Mouse (Mus musculus): Measurements from ENCODE around the gene Zfp810. TPM values are rescaled to one million over a fixed set of nuclear protein-coding genes. Genes with fewer than 3 reads are reported as not detected.
A peak's percentile ranks its signal among the peaks of the same experiment; 100 is the strongest.

Gene Zfp810
- polyA plus RNA-seq, 1 experiment from 2014 or later: 13.6 TPM

- H3K9ac ChIP-seq (ENCODE audit: low read depth, low read length): no peak overlapping the region
- no peak overlapping the region for H3K4me3 ChIP-seq (ENCODE audit: low read depth, low read length)
- WGBS: 90% methylated on average over 2 of the region's 2 CpGs
- peaks cover 55% of the 10 kb centered on the region for H3K9me3 ChIP-seq (ENCODE audit: control insufficient read depth, low read length)
- peaks cover 90% of the 10 kb centered on the region for H3K36me3 ChIP-seq (ENCODE audit: control insufficient read depth, insufficient read depth, low read length)
- DNase-seq (ENCODE audit: low spot score): no peak
- H3K4me2 ChIP-seq (ENCODE audit: low read depth, low read length): no peak overlapping the region
- ATAC-seq (ENCODE audit: low read depth): no peak
- no peak overlapping the region for H3K27ac ChIP-seq (replicated peaks; ENCODE audit: low read depth, low read length)
- H3K27me3 ChIP-seq (replicated peaks; ENCODE audit: control insufficient read depth, insufficient read depth, low read length): no peaks in the 10 kb centered on the region
- H3K4me1 ChIP-seq (ENCODE audit: control insufficient read depth, insufficient read depth, low read length): no peaks in the 10 kb centered on the region
These were observed 63.2 kb downstream of the Zfp810 start for GRCm38 (mm10) chr9:22244242-22244641.

GRCm38 (mm10) chr9:22240001-22240400 is 67.4 kb downstream of the Zfp810 start:
- H3K36me3 ChIP-seq (ENCODE audit: control insufficient read depth, insufficient read depth, low read length): peaks cover 90% of the 10 kb centered on the region
- no peaks in the 10 kb centered on the region for H3K4me1 ChIP-seq (ENCODE audit: control insufficient read depth, insufficient read depth, low read length)
- no peak for ATAC-seq (ENCODE audit: low read depth)
- WGBS: 90% methylated on average over 4 of the region's 4 CpGs
- H3K27me3 ChIP-seq (replicated peaks; ENCODE audit: control insufficient read depth, insufficient read depth, low read length): no peaks in the 10 kb centered on the region
- H3K9me3 ChIP-seq (ENCODE audit: control insufficient read depth, low read length): peaks cover 20% of the 10 kb centered on the region
- H3K4me2 ChIP-seq (ENCODE audit: low read depth, low read length): no peak overlapping the region
- no peak overlapping the region for H3K9ac ChIP-seq (ENCODE audit: low read depth, low read length)
- no peak for DNase-seq (ENCODE audit: low spot score)
- H3K4me3 ChIP-seq (ENCODE audit: low read depth, low read length): no peak overlapping the region
- no peak overlapping the region for H3K27ac ChIP-seq (replicated peaks; ENCODE audit: low read depth, low read length)

GRCm38 (mm10) chr9:22230556-22230955 is 76.9 kb downstream of the Zfp810 start:
- H3K4me2 ChIP-seq (ENCODE audit: low read depth, low read length): no peak overlapping the region
- H3K4me3 ChIP-seq (ENCODE audit: low read depth, low read length): no peak overlapping the region
- DNase-seq (ENCODE audit: low spot score): no peak
- H3K9me3 ChIP-seq (ENCODE audit: control insufficient read depth, low read length): no peaks in the 10 kb centered on the region
- H3K27me3 ChIP-seq (replicated peaks; ENCODE audit: control insufficient read depth, insufficient read depth, low read length): no peaks in the 10 kb centered on the region
- peaks cover 8% of the 10 kb centered on the region; the same call in 1 of the 2 replicates for H3K36me3 ChIP-seq (ENCODE audit: control insufficient read depth, insufficient read depth, low read length)
- no peak overlapping the region for H3K9ac ChIP-seq (ENCODE audit: low read depth, low read length)
- ATAC-seq (ENCODE audit: low read depth): no peak
- H3K27ac ChIP-seq (replicated peaks; ENCODE audit: low read depth, low read length): no peak overlapping the region
- peaks cover 4% of the 10 kb centered on the region; the same call in 1 of the 2 replicates for H3K4me1 ChIP-seq (ENCODE audit: control insufficient read depth, insufficient read depth, low read length)

- Histone ChIP-seq H3K4me1 (ENCODE audit: control insufficient read depth, insufficient read depth, low read length) (peaks cover 4% of the 10 kb centered on the region; the same call in 1 of the 2 replicates), H3K4me2 (ENCODE audit: low read depth, low read length) (no peak overlapping the region), H3K9me3 (ENCODE audit: control insufficient read depth, low read length) (no peaks in the 10 kb centered on the region), H3K27me3 (replicated peaks; ENCODE audit: control insufficient read depth, insufficient read depth, low read length) (no peaks in the 10 kb centered on the region), H3K36me3 (ENCODE audit: control insufficient read depth, insufficient read depth, low read length) (0 out of 2 replicates have a peak, but pooled peaks cover 4% of the 10 kb centered on the region), H3K9ac (ENCODE audit: low read depth, low read length) (no peak overlapping the region), H3K27ac (replicated peaks; ENCODE audit: low read depth, low read length) (no peak overlapping the region), H3K4me3 (ENCODE audit: low read depth, low read length) (no peak overlapping the region)
- WGBS: 93% methylated on average over 3 of the region's 3 CpGs
- DNase-seq (ENCODE audit: low spot score): no peak
- ATAC-seq (ENCODE audit: low read depth): no peak
These were observed 77.4 kb downstream of the Zfp810 start for GRCm38 (mm10) chr9:22230061-22230460.

- Histone ChIP-seq H3K36me3 (ENCODE audit: control insufficient read depth, insufficient read depth, low read length) (no peaks in the 10 kb centered on the region), H3K4me2 (ENCODE audit: low read depth, low read length) (no peak overlapping the region), H3K4me1 (ENCODE audit: control insufficient read depth, insufficient read depth, low read length) (peaks cover 4% of the 10 kb centered on the region; the same call in 1 of the 2 replicates), H3K9me3 (ENCODE audit: control insufficient read depth, low read length) (no peaks in the 10 kb centered on the region), H3K27me3 (replicated peaks; ENCODE audit: control insufficient read depth, insufficient read depth, low read length) (no peaks in the 10 kb centered on the region), H3K27ac (replicated peaks; ENCODE audit: low read depth, low read length) (no peak overlapping the region), H3K9ac (ENCODE audit: low read depth, low read length) (no peak overlapping the region), H3K4me3 (ENCODE audit: low read depth, low read length) (no peak overlapping the region)
- 92% methylated on average over 7 of the region's 7 CpGs for WGBS
- DNase-seq (ENCODE audit: low spot score) (no peak), ATAC-seq (ENCODE audit: low read depth) (no peak)
These were observed 77.9 kb downstream of the Zfp810 start for GRCm38 (mm10) chr9:22229386-22230026.

- H3K27ac ChIP-seq (replicated peaks; ENCODE audit: low read depth, low read length): no peak overlapping the region
- H3K4me1 ChIP-seq (ENCODE audit: control insufficient read depth, insufficient read depth, low read length): peaks cover 4% of the 10 kb centered on the region; the same call in 1 of the 2 replicates
- WGBS: 87% methylated on average over 15 of the region's 15 CpGs
- H3K36me3 ChIP-seq (ENCODE audit: control insufficient read depth, insufficient read depth, low read length): no peaks in the 10 kb centered on the region
- DNase-seq (ENCODE audit: low spot score): peak; percentile 18
- H3K27me3 ChIP-seq (replicated peaks; ENCODE audit: control insufficient read depth, insufficient read depth, low read length): no peaks in the 10 kb centered on the region
- no peak overlapping the region for H3K9ac ChIP-seq (ENCODE audit: low read depth, low read length)
- H3K4me3 ChIP-seq (ENCODE audit: low read depth, low read length): no peak overlapping the region
- H3K9me3 ChIP-seq (ENCODE audit: control insufficient read depth, low read length): no peaks in the 10 kb centered on the region
- no peak for ATAC-seq (ENCODE audit: low read depth)
- no peak overlapping the region for H3K4me2 ChIP-seq (ENCODE audit: low read depth, low read length)
These were observed 80.6 kb downstream of the Zfp810 start for GRCm38 (mm10) chr9:22226846-22227245.

Other genes starting within 250 kb of the Zfp810 start
- gene Gm49318, start 236.4 kb downstream of the Zfp810 start, polyA plus RNA-seq (2014; fragmentation: Nextera tagmentation; extraction: Ambion mirVana): not detected in 2 replicates
- 6.5 and 9.2 TPM in 2 replicates for gene Zfp653, start 236.3 kb downstream of the Zfp810 start, polyA plus RNA-seq (2014; fragmentation: Nextera tagmentation; extraction: Ambion mirVana)
- 30.0 and 33.3 TPM in 2 replicates for gene Ecsit, start 222.2 kb downstream of the Zfp810 start, polyA plus RNA-seq (2014; fragmentation: Nextera tagmentation; extraction: Ambion mirVana)
- gene Cnn1, start 208.4 kb downstream of the Zfp810 start, polyA plus RNA-seq (2014; fragmentation: Nextera tagmentation; extraction: Ambion mirVana): 5.5 and 7.1 TPM in 2 replicates
- gene Elof1, start 190.5 kb downstream of the Zfp810 start, polyA plus RNA-seq (2014; fragmentation: Nextera tagmentation; extraction: Ambion mirVana): 182 and 196 TPM in 2 replicates
- gene Acp5, start 171.9 kb downstream of the Zfp810 start, polyA plus RNA-seq (2014; fragmentation: Nextera tagmentation; extraction: Ambion mirVana): 21.1 and 36.1 TPM in 2 replicates
- 69.3 and 72.6 TPM in 2 replicates for gene Pigyl, start 150.8 kb downstream of the Zfp810 start, polyA plus RNA-seq (2014; fragmentation: Nextera tagmentation; extraction: Ambion mirVana)
- 0.22 and 0.24 TPM in 2 replicates for gene Zfp872, start 119.6 kb downstream of the Zfp810 start, polyA plus RNA-seq (2014; fragmentation: Nextera tagmentation; extraction: Ambion mirVana)
- 16.2 and 16.3 TPM in 2 replicates for gene Zfp809, start 81.9 kb downstream of the Zfp810 start, polyA plus RNA-seq (2014; fragmentation: Nextera tagmentation; extraction: Ambion mirVana)
- gene Zfp599, start 47.8 kb downstream of the Zfp810 start, polyA plus RNA-seq (2014; fragmentation: Nextera tagmentation; extraction: Ambion mirVana): 3.3 and 4.8 TPM in 2 replicates
- gene Anln, start 81.5 kb upstream of the Zfp810 start, polyA plus RNA-seq (2014; fragmentation: Nextera tagmentation; extraction: Ambion mirVana): 38.7 and 46.2 TPM in 2 replicates
- 4.9 and 5.1 TPM in 2 replicates for gene 9530077C05Rik, start 103.9 kb upstream of the Zfp810 start, polyA plus RNA-seq (2014; fragmentation: Nextera tagmentation; extraction: Ambion mirVana)
- not detected in 2 replicates for gene Gm17545, start 146.6 kb upstream of the Zfp810 start, polyA plus RNA-seq (2014; fragmentation: Nextera tagmentation; extraction: Ambion mirVana)
- 60.7 and 61.5 TPM in 2 replicates for gene Rp9, start 162.1 kb upstream of the Zfp810 start, polyA plus RNA-seq (2014; fragmentation: Nextera tagmentation; extraction: Ambion mirVana)
- gene Bbs9, start 168.1 kb upstream of the Zfp810 start, polyA plus RNA-seq (2014; fragmentation: Nextera tagmentation; extraction: Ambion mirVana): 13.2 and 13.4 TPM in 2 replicates